Mouse (Mus musculus) embryonic fibroblast, embryonic 13.5 days (primary cell): ENCODE measurements at regions not wholly inside any gene's neighbourhood (a gene's known extent, or its start where the extent isn't known, plus 50 kb on each side); places are given as distances from the start of the nearest gene placed in this dataset.

ENCODE experiments used
- CTCF ChIP-seq: IDR thresholded peaks from 2 replicates; pipeline ENCODE4 v1.5.1; 2011; ENCODE audit warnings: mild to moderate bottlenecking, control low read depth, low read length, moderate library complexity, borderline replicate concordance; ENCODE audit not compliant: insufficient read depth
- POLR2A ChIP-seq: IDR thresholded peaks from 2 replicates; pipeline ENCODE4 v1.6.1; 2011; ENCODE audit warnings: low read depth, mild to moderate bottlenecking, control low read depth, low read length, moderate library complexity

DNA sequence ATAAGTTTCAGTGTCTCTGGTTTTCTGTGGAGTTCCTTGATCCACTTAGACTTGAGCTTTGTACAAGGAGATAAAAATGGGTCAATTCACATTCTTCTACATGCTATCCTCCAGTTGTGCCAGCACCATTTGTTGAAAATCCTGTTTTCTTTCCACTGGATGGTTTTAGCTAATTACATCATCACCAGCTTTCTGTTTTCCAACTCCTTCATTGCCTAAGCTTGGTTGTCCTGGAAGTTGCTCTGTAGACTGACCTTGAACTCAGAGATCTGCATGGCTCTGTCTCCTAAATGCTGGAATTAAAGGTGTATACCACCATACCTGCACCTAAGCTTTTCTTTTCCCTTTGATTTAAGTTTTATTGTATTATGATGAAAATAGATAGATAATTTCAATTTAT lies 306.2 kb downstream of the Etaa1 start:
- TF ChIP-seq CTCF (no peak), POLR2A (no peak)
